Mouse (Mus musculus): Measurements from ENCODE around the gene Cuedc1.
"Not testable (repeated sequence)": the region's sequence is repeated elsewhere in the genome, so short reads cannot be mapped to it uniquely, and the experiment has no call there.

The Cuedc1 gene

GRCm38 (mm10) chr11:88204593-88205368, 106.9 kb downstream of the Cuedc1 start:
- no peak for DNase-seq

DNA sequence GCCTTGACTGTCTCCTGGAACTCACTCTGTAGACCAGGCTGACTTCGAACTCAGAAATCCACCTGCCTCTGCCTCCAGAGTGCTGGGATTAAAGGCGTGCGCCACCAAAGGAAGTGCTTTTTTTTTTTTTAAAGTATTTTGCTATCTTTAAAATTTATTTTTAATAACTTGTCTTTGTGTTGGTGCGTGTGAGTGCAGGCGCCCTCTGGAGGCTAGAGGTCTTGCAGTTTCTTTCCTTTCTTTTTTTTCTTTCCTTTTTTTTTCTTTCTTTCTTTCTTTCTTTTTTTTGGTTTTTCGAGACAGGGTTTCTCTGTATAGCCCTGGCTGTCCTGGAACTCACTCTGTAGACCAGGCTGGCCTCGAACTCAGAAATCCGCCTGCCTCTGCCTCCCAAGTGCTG, 108.7 kb downstream of the Cuedc1 start:
- not testable (repeated sequence) for DNase-seq

GRCm38 (mm10) chr11:88207697-88208096, 109.8 kb downstream of the Cuedc1 start:
- no peak for DNase-seq

- no peak for DNase-seq
Observed at GRCm38 (mm10) chr11:88211824-88212582, 114.1 kb downstream of the Cuedc1 start.

DNA sequence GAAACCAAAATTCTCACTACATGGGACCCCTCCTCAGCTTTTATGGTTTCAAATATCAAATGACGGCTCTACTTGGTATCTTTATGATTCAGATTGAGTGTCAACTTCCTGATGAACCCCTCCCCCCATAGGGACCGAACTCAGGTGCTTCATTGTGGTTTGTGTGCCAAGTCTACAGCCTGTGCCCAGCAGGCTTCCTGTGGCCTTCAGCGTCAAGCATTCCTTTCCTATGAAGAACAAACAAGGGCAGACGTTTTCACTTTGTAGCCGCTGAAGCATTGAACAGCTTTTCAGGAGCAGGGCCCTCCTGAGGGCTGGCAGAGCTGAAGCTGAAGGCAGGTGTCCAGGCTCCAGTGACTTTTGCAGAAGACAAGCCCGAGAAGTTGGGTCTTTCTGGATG, 115.9 kb downstream of the Cuedc1 start:
- DNase-seq, result peak; percentile 30 to 65

- peak; percentile 47 to 58 for DNase-seq
Observed at GRCm38 (mm10) chr11:88214881-88215831, 117.3 kb downstream of the Cuedc1 start.

- peak in 1 of 2 experiments; percentile 39 for DNase-seq
Observed at GRCm38 (mm10) chr11:88216231-88216685, 118.4 kb downstream of the Cuedc1 start.

- no peak for DNase-seq
Observed at GRCm38 (mm10) chr11:88218155-88218554, 120.3 kb downstream of the Cuedc1 start.

DNA sequence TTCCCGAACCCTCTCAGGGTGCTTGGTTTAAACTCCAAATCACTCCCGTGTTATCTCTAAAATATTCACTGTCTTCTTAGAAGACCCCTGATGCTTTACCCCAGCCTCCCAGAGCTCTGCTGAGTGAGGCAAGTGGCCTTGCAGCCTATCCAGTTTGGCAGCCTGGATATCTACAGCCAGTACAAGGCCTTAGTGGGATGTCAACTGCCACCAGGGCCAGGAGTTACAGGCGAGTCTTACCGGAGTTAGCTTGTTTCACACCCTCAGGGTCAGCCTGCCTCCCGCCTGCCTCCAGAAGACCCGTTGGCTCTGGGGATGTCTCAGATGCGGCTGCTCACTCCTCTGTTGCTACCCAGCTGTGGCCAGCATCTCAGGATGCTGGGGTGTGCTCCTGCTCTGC, 120.7 kb downstream of the Cuedc1 start:
- DNase-seq, result no peak

DNA sequence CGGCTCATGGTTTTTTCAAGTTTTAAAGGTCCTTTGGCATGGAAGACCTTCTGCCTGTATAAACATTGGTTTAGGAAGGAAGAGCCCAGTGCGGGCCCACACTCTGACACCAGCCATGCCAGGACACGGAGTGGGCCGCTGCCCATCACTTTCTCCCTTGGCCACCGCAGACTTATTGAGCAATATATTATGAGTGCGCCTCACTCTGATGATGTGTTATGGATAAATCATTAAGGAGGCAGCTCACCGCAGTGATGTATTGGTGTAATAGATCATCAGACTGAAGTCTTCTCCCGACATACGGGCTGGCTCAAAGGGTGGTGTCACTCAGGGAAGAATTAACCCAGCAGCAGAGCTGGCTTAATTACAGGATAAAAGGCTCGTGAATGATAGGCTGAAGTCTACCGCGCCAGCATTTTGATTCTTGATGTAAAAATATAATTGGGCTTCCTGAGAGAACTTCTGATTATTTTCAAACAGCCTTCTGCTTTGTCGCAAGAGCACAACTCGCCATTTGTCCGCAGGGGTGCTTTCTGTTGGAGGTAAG, 124.1 kb downstream of the Cuedc1 start:
- no peak for DNase-seq

- no peak for DNase-seq
Observed at GRCm38 (mm10) chr11:88227001-88227957, 129.4 kb downstream of the Cuedc1 start.

DNA sequence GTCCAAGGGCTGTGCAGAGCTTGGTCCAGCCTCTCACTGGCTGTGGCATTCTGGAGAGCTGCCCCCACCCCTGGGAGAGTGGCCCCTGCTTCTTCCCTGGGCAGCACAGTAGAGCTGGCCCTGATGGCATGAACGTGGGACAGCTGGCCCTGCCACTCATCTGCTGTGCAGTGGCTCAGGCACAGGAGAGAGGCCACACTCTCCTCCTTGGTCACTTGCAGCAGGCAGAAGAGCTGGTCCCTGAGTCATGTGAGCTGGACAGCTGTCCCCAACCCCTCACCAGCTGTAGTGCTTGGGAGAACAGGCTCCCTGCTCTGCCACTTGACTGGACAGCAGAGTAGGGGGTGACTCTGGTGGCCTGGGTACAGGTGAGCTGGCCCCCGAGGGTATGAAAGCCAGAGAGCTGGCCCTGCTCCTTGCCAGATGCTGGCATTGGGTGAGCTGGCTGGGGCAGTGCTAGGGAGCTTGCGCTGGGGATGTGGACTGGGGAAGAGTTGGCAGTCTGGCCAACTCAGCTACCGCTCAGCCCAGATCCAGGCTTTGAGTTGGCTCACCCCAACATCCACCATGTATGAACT, 133.4 kb downstream of the Cuedc1 start:
- DNase-seq, result no peak

GRCm38 (mm10) chr11:88233528-88234427, 135.9 kb downstream of the Cuedc1 start:
- no peak for DNase-seq

DNA sequence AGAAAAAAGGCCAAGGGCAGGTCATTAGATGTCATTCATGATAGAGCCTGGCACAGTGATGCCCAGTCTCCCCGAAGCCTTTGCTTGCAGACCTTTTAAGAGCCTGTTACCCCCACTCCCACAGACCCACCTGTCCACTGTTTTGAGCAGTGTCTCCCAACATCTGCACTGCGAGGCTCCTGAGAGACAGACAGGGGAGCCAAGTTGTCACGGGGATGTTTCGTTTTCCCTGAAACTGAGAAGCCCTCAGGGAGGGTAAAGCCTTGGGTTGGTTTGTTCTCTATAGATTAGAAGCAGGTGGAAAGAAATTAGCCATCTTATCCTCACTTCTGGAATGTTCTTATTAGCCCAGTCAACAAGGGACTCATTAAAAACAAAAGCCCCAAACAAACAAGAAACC, 136.9 kb downstream of the Cuedc1 start:
- DNase-seq, result no peak

DNA sequence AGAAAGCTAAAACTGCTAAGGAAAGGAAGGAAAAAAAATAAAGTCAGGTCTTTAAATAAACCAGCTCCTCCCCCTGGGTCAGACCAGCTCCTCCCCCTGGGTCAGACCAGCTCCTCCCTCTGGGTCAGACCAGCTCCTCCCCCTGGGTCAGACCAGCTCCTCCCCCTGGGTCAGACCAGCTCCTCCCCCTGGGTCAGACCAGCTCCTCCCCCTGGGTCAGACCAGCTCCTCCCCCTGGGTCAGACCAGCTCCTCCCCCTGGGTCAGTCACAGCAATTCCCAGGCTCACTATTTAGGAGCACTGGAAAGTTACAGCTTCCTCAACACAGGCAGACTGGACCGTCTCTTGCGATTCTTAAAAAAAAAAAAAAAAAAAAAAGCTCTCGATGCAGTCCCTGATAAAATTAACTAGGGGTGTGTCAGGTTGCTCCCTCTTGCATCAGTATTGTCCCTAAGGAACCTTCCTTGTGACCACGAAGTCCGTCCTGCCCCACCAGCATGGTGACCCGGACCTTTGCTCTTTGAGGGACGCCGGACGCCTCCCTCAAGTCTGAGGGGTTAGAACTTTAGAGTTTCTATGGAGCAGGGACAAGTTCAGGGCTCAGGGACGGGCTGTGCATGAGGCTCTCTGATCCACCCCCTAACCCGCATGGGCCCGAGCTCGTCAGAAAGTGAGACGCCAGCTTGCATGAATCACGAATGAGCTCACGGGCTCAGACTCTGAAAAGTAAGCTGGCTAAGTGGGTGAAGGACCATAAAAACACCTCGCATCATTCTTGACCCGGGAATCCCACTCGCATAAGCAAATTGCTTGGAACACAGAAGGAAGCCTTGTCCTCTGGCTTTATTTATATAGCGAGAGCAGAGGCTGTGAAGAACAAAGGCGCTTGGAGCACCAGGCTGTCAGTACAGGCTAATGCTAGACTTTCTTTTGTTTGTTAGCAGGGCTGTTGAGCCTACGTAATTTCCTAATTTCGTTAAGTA, 137.7 kb downstream of the Cuedc1 start:
- DNase-seq, result peak; percentile 73 to 79

DNA sequence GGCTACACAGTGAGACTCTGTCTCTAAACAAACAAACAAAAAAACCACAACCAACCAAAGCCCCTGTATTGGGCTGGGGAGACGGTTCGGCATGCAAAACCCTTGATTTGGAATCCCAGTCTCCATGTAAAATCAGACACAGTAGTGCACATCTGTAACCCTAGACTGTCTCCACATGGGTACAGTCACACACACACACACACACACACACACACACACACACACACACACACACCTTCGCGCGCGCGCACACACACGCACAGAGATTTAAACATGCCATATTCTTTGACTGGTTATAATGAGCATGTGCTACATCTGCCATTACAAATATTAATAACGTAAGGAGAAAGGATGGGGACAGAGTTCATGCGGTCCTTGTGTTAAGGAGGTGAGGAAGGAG, 142.4 kb downstream of the Cuedc1 start:
- DNase-seq, result no peak

DNA sequence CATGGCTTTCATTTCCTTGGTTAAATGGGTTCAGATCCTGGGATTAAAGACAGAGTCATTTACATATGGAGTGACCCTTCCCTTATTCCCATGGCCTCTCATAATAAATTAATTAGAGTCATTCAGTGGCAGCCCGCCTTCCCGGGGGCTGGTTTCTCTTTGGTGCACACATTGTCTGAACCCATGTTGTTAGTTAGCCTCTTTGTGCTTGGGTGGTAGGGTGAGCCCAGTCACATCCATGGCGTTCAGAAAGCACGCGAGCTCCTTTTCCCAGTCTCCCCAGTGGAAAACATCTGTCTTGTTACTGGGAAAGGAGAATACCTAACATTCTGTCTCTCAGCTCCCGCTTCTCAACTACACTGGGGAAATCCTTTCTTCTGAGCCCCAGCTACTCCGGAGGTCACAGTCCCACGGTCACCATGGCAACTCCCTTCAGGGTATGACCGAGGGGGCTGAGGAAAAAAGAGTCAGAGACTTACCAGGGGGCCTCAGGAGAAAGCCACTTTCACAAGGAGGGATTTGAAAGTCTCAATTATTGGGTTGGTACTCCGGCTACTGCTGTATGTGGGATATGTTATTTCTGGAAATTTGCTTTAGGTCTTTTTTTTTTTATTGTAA, 143.0 kb downstream of the Cuedc1 start:
- DNase-seq, result no peak

Measured in lung, adult 18-20 months (tissue).